Mouse (Mus musculus): Measurements from ENCODE around the gene Tet3.

DNA sequence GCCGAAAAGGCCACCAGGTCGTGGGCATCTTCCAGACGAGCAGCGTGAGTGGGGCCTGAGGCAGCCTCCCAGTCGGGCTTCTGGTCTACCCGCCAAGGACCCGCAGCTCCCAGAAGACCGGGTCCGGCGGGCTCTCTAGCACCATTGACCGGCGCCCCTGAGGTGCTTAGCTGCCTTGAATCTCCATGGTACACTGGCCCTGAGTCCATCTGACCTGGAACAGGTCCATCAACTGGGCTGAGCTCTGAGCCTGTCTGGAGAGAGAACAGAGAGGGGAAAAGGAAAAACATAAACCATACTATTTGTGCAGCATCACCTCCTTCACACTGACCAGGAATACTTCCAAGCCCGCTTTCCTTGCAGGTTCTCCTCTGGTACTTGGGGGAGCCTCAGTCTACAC is 54.3 kb downstream of the Tet3 start:
- TF ChIP-seq POLR2A (IDR thresholded peaks at IDR 0.05; ENCODE audit: extremely low read depth, insufficient read depth, low read length), result no peak
- no peak for TF ChIP-seq CTCF (IDR thresholded peaks at IDR 0.05; ENCODE audit: extremely low read depth, insufficient read depth, low read length)

Data from cortical plate, adult 2 months (tissue).